8 mouse cellular contexts compared by ENCODE assay signal in the genomic region with DNA sequence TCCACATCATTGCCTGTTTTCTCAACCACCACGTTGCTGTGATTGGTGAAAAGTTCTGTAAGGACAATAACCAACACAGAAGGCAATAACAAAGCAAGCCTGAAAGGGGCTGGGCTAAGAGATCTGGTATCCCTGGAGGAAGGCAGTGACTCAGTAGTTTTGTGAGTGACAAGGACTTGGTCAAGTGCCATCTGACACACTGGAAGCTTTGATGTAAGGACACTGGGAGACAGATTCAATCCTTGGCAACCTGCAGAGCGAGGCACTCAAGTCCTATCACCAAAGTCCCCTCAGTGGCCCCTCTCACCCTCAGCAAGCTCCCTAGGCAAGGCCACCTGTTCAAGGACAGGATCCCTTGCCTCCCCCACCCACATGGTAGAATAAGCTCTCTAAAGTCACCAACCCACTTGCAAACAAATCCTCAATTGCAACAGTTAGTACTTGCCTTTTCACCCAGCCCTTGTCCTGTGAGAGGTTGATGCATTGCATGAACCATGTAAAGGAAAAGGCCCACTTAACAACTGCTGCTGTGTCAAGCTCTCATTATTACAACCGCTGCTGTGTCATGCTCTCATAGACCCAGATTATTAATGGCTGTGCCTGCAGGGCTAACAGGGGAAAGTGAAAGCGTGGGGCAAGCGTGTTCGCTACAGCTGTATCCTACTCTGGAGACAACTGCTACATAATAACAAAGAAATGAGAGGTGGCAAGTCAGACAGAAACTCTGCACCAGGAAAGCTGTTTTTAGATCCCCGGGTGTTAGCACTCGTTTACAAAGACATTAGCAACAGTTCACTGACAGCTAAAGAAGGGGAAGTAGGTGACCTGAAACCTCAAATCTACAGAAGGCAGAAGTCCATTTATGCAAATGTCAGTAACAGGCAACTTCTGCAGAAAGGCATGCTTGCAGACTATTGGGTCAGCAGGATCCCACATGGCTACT. TPM values are rescaled to one million over a fixed set of nuclear protein-coding genes. Genes with fewer than 3 reads are reported as not detected.
DNase-seq lines count a peak whose midpoint lies in the region; ATAC-seq and TF ChIP-seq lines count a peak whose summit lies in the region.

No protein-coding gene starts in this region.

- H3K4me2 ChIP-seq in heart, embryonic 13.5 days: peak overlapping the region; percentile 52
- H3K4me2 ChIP-seq in stomach, postnatal 0 days (replicated peaks; ENCODE audit: low read depth): peak overlapping the region; percentile 42

- no peak for TF ChIP-seq CTCF in stomach, postnatal 0 days (IDR thresholded peaks at IDR 0.05; ENCODE audit: low read depth)

- H3K36me3 ChIP-seq in heart, embryonic 13.5 days: peaks cover 4% of the 10 kb centered on the region; the same call in 1 of the 2 replicates
- H3K36me3 ChIP-seq in stomach, postnatal 0 days (ENCODE audit: control insufficient read depth, insufficient read depth, low read length): no peaks in the 10 kb centered on the region

- H3K9ac ChIP-seq in heart, embryonic 13.5 days: peak overlapping the region; percentile 37
- 0 out of 2 replicates have a peak overlapping the region, but pooled peaks have one; percentile 27 for H3K9ac ChIP-seq in stomach, postnatal 0 days (ENCODE audit: low read length)

- peak; percentile 63 for DNase-seq in 3134 (ENCODE audit: extremely low read depth, insufficient read length, low spot score)
- DNase-seq in Muller cell, postnatal 12 days (ENCODE audit: inconsistent ontology term): peak; percentile 64
- peak; percentile 48 for DNase-seq in kidney, postnatal 10 days
- DNase-seq in stomach, postnatal 0 days (ENCODE audit: low spot score): peak; percentile 15
- DNase-seq in thymus, postnatal 4 days: no peak
- DNase-seq in urinary bladder, adult 18-20 months (ENCODE audit: low spot score in 2 of 2): no peak

- WGBS in heart, embryonic 13.5 days: 34% methylated on average over 8 of the region's 8 CpGs
- WGBS in stomach, postnatal 0 days: 22% methylated on average over 8 of the region's 8 CpGs

- H3K9me3 ChIP-seq in heart, embryonic 13.5 days: no peaks in the 10 kb centered on the region
- H3K9me3 ChIP-seq in stomach, postnatal 0 days (ENCODE audit: control insufficient read depth, low read length): no peaks in the 10 kb centered on the region

- no peak; the same call in 1 of the 2 replicates for ATAC-seq in heart, embryonic 13.5 days (ENCODE audit: extremely low read depth, insufficient number of reproducible peaks, low FRiP score, low TSS enrichment)
- peak; percentile 73 for ATAC-seq in megakaryocyte-erythroid progenitor cell, adult 5-6 weeks (replicated peaks; ENCODE audit: low FRiP score, low TSS enrichment, poor library complexity, severe bottlenecking)
- ATAC-seq in stomach, postnatal 0 days (ENCODE audit: low FRiP score, low TSS enrichment): peak; percentile 65

- H3K4me1 ChIP-seq in heart, embryonic 13.5 days: peaks cover 31% of the 10 kb centered on the region
- H3K4me1 ChIP-seq in stomach, postnatal 0 days (replicated peaks; ENCODE audit: control insufficient read depth, insufficient read depth): no peaks in the 10 kb centered on the region

- H3K27me3 ChIP-seq in heart, embryonic 13.5 days (replicated peaks): no peaks in the 10 kb centered on the region
- no peaks in the 10 kb centered on the region for H3K27me3 ChIP-seq in stomach, postnatal 0 days (ENCODE audit: control insufficient read depth, insufficient read depth, low read length)

- no peak for TF ChIP-seq EP300 in stomach, postnatal 0 days (optimal IDR thresholded peaks at IDR 0.05)

- H3K27ac ChIP-seq in heart, embryonic 13.5 days (replicated peaks): peak overlapping the region; percentile 53
- 0 out of 2 replicates have a peak overlapping the region, but pooled peaks have one; percentile 4 for H3K27ac ChIP-seq in stomach, postnatal 0 days (replicated peaks)

- H3K4me3 ChIP-seq in heart, embryonic 13.5 days: peak overlapping the region; percentile 18; the same call in 1 of the 2 replicates
- no peak overlapping the region for H3K4me3 ChIP-seq in stomach, postnatal 0 days (ENCODE audit: low read depth, low read length)

RNA-seq across cellular contexts. Expression of a gene that starts 18.1 kb away (rescaled TPM):
- polyA plus RNA-seq in heart, embryonic 13.5 days (2015; fragmentation: Nextera tagmentation; extraction: Ambion mirVana): 6.3 and 6.4 TPM in 2 replicates
- total RNA-seq in megakaryocyte-erythroid progenitor cell, adult 5-6 weeks (2014; fragmentation: Nextera tagmentation): 1.8 and 8.0 TPM in 2 replicates
- 0.80 and 1.1 TPM in 2 replicates for total RNA-seq in megakaryocyte-erythroid progenitor cell, adult 5-6 weeks (2017)
- 3.1 and 3.6 TPM in 2 replicates for polyA plus RNA-seq in stomach, postnatal 0 days (2015; fragmentation: Nextera tagmentation; extraction: Ambion mirVana)

Comparison
In these comparisons a context has a peak if more than half of its experiments do, and no peak if none do; other contexts are left out.
1. DNase-seq: peak in 3134 (single experiment), Muller cell, postnatal 12 days (single experiment), kidney, postnatal 10 days (single experiment) and stomach, postnatal 0 days (single experiment); none in thymus, postnatal 4 days (single experiment) and urinary bladder, adult 18-20 months (0 of 2).